Mouse (Mus musculus) right cerebral cortex, postnatal 14 days (tissue): ENCODE measurements around the gene Tnik.

Source experiments
- DNase-seq: peaks from one replicate; pipeline ENCODE4 v3.0.0; 2022

Gene Tnik

GRCm38 (mm10) chr3:28415986-28416385 is 153.0 kb downstream of the Tnik start:
- no peak for DNase-seq

GRCm38 (mm10) chr3:28417091-28417715 is 154.2 kb downstream of the Tnik start:
- DNase-seq, result no peak

GRCm38 (mm10) chr3:28420194-28420593 is 157.2 kb downstream of the Tnik start:
- DNase-seq, result no peak

- DNase-seq, result no peak
These were observed 157.7 kb downstream of the Tnik start for GRCm38 (mm10) chr3:28420698-28421097.

- DNase-seq, result no peak
These were observed 158.8 kb downstream of the Tnik start for GRCm38 (mm10) chr3:28421798-28422197.

GRCm38 (mm10) chr3:28422221-28422620 is 159.2 kb downstream of the Tnik start:
- DNase-seq, result no peak

GRCm38 (mm10) chr3:28425911-28426310 is 162.9 kb downstream of the Tnik start:
- DNase-seq, result no peak

GRCm38 (mm10) chr3:28431459-28431858 is 168.4 kb downstream of the Tnik start:
- no peak for DNase-seq

GRCm38 (mm10) chr3:28432321-28432720 is 169.3 kb downstream of the Tnik start:
- DNase-seq, result no peak

- DNase-seq, result no peak
These were observed 172.5 kb downstream of the Tnik start for GRCm38 (mm10) chr3:28435478-28435877.

- DNase-seq, result no peak
These were observed 174.4 kb downstream of the Tnik start for GRCm38 (mm10) chr3:28437429-28437828.

- DNase-seq, result no peak
These were observed 178.5 kb downstream of the Tnik start for GRCm38 (mm10) chr3:28441545-28441944.

GRCm38 (mm10) chr3:28442116-28442515 is 179.1 kb downstream of the Tnik start:
- no peak for DNase-seq

- no peak for DNase-seq
These were observed 184.9 kb downstream of the Tnik start for GRCm38 (mm10) chr3:28447950-28448349.

GRCm38 (mm10) chr3:28453458-28453857 is 190.4 kb downstream of the Tnik start:
- DNase-seq, result no peak

GRCm38 (mm10) chr3:28456842-28457241 is 193.8 kb downstream of the Tnik start:
- no peak for DNase-seq

- no peak for DNase-seq
These were observed 194.5 kb downstream of the Tnik start for GRCm38 (mm10) chr3:28457517-28457916.

- no peak for DNase-seq
These were observed 203.7 kb downstream of the Tnik start for GRCm38 (mm10) chr3:28466688-28467087.

GRCm38 (mm10) chr3:28467148-28467754 is 204.2 kb downstream of the Tnik start:
- DNase-seq, result no peak

GRCm38 (mm10) chr3:28467871-28468285 is 204.9 kb downstream of the Tnik start:
- no peak for DNase-seq

- DNase-seq, result no peak
These were observed 210.4 kb downstream of the Tnik start for GRCm38 (mm10) chr3:28473439-28473838.

- no peak for DNase-seq
These were observed 214.4 kb downstream of the Tnik start for GRCm38 (mm10) chr3:28477373-28477772.

GRCm38 (mm10) chr3:28485716-28486115 is 222.7 kb downstream of the Tnik start:
- no peak for DNase-seq

- no peak for DNase-seq
These were observed 224.4 kb downstream of the Tnik start for GRCm38 (mm10) chr3:28487418-28487817.
